Mouse (Mus musculus) lung, adult 2 months (tissue): Measurements from ENCODE around the gene Megf8.

Experiments used
- CTCF ChIP-seq: fragments of 200-500 bp; IDR thresholded peaks from 2 replicates; pipeline ENCODE4 v1.5.1; 2011; ENCODE audit warnings: mild to moderate bottlenecking, low read length, control low read depth; ENCODE audit not compliant: insufficient read depth
- POLR2A ChIP-seq: fragments of 200-500 bp; IDR thresholded peaks from 2 replicates; pipeline ENCODE4 v1.6.1; 2011; ENCODE audit warnings: low read depth, mild to moderate bottlenecking, control low read depth, low read length, borderline replicate concordance; ENCODE audit errors: extremely low read depth

- TF ChIP-seq POLR2A (no peak), CTCF (peak; percentile 19; the same call in 1 of the 2 replicates)
Observed at GRCm38 (mm10) chr7:25409114-25409760, 92.3 kb downstream of the Megf8 start.
